ENCODE assay signal across 16 mouse cellular contexts in genomic region chr1:52607700-52608099, GRCm38 (mm10). TPM values are rescaled to one million over a fixed set of nuclear protein-coding genes. Genes with fewer than 3 reads are reported as not detected.
A peak's percentile ranks its signal among the peaks of the same experiment; 100 is the strongest.
DNase-seq lines count a peak whose midpoint lies in the region; ATAC-seq lines count a peak whose summit lies in the region.
"Had no signal": no experiment of that assay in that cellular context is flagged by ENCODE, and none has a peak within 500 bp of the region (broad histone marks: within the 10 kb centered on the region; RNA-seq: fewer than 3 reads in every experiment).

No protein-coding gene starts in this region.

- ATAC-seq in CD4-positive, CD25-positive, alpha-beta regulatory T cell, adult 4 months: peak; percentile 71
- ATAC-seq: forebrain, embryonic 15.5 days; Patski had no signal

- DNase-seq in thymus, postnatal 0 days (ENCODE audit: low spot score): peak; percentile 10
- no peak for DNase-seq in thymus, postnatal 4 days
- DNase-seq in induced T-regulatory cell, adult 2 months (ENCODE audit: low read depth): peak; percentile 40
- no peak for DNase-seq in adrenal gland, adult 2 months
- DNase-seq in layer of hippocampus, adult 8-10 months (ENCODE audit: low spot score in 2 of 2): no peak
- DNase-seq in testis, postnatal 14 days (ENCODE audit: low spot score): no peak
- DNase-seq: adrenal gland, postnatal 10 days; cerebellum, adult 11 months; cerebellum, adult 9-10 months; cerebellum, postnatal 25 days; gastrocnemius, postnatal 10 days; heart, adult 2 months; heart, postnatal 36 days had no signal

RNA-seq across cellular contexts. Expression of gene Nemp2, which starts 22.8 kb away (rescaled TPM):
- 12.5 and 15.8 TPM in 2 replicates for polyA plus RNA-seq in thymus, postnatal 0 days (2015; fragmentation: Nextera tagmentation; extraction: Ambion mirVana)
- polyA plus RNA-seq in CD4-positive, CD25-positive, alpha-beta regulatory T cell, adult 4 months (2017; shearing (Covaris generic)): 10 to 100 TPM; 28.7 to 37.3 TPM
- 1 to 10 TPM; 1.4 to 3.7 TPM for total RNA-seq in adrenal gland, adult 2 months (2021)
- 2.0 and 3.0 TPM in 2 replicates for polyA plus RNA-seq in adrenal gland, adult 2 months (2012; rRNA removed)
- 1 to 10 TPM; 4.0 to 5.8 (median 4.4) TPM for total RNA-seq in layer of hippocampus, adult 8-10 months (2022)

Comparison
In these comparisons a context has a peak if more than half of its experiments do, and no peak if none do; other contexts are left out.
1. DNase-seq: peak in thymus, postnatal 0 days (single experiment) and induced T-regulatory cell, adult 2 months (single experiment); none in thymus, postnatal 4 days (single experiment), adrenal gland, adult 2 months (single experiment), layer of hippocampus, adult 8-10 months (0 of 2) and testis, postnatal 14 days (single experiment).